Mouse (Mus musculus) brain, embryonic 14.5 days (tissue): ENCODE measurements around the gene Plekha4.

ENCODE experiments used
- CTCF ChIP-seq: fragments of 200-500 bp; IDR thresholded peaks from 2 replicates; pipeline ENCODE4 v1.5.1; 2012; ENCODE audit warnings: inconsistent platforms, mild to moderate bottlenecking, moderate library complexity, borderline replicate concordance; ENCODE audit not compliant: insufficient read depth, insufficient read length; ENCODE audit errors: extremely low read depth
- POLR2A ChIP-seq: fragments of 200-500 bp; IDR thresholded peaks from 2 replicates; pipeline ENCODE4 v1.6.1; 2012; ENCODE audit warnings: mild to moderate bottlenecking, inconsistent platforms, borderline replicate concordance; ENCODE audit not compliant: poor library complexity, insufficient read depth, insufficient read length, severe bottlenecking; ENCODE audit errors: extremely low read depth

DNA sequence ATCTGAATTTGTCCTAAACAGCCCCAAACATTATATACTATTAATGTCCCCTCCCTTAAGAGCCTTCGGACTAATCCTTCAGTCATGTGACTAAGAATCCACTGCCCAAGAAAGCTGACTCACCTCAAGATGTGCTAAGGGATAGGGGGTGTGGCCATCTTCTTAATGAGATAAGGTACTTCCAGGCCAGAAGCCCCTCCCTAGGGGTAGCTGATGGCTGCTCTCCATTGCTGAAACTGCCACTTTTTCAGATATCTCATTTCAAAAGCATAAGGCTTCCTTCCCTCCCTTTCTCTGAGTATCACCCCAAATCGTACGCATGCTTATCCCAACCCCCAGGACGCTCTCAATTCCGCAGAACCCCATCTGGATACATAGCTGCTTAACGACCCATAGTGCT lies 17.6 kb upstream of the Plekha4 start:
- TF ChIP-seq CTCF (no peak), POLR2A (no peak)
